Mouse (Mus musculus): ENCODE results near the gene Adgrf3.
A peak's percentile ranks its signal among the peaks of the same experiment; 100 is the strongest.

Adgrf3 gene

DNA sequence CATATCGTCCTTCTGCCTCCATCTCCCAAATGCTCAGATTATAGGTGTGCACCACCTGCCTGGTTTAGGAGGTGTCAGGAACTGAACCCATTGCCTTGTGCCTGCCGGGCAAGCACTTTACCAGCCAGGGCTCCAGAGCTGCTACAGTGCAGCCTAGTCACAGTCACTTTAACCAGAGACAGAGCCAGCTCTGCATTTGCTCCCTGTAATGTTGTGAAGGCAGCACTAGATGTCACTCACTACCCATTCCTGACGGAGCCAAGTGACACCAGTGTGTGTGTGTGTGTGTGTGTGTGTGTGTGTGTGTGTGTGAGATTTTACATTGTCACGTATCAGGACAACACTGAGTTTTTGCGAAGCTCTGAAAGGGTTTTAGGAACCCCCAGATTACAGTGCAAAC lies 4.0 kb downstream of the Adgrf3 start:
- DNase-seq (ENCODE audit: low read depth): peak; percentile 23

DNA sequence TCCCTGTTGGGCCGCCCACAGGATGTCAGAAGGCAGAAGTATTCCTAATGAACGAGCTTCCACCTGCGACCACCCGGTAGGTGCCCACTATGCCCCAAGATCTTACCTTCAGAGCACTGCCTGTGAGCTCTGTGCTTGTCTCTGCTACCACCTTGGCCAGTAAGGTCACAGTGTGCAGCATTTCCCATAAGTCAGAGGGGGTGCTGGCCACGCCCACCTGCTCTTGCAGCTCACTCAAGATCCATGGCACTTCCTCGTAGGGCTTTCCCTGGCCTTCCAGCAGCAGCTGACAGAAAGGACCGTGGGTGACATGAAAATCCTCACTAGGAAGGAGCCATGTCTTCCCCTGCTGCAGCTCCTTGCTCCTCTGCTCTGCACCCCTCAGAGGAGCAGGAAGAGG lies 7.3 kb downstream of the Adgrf3 start:
- DNase-seq (ENCODE audit: low read depth): no peak

DNA sequence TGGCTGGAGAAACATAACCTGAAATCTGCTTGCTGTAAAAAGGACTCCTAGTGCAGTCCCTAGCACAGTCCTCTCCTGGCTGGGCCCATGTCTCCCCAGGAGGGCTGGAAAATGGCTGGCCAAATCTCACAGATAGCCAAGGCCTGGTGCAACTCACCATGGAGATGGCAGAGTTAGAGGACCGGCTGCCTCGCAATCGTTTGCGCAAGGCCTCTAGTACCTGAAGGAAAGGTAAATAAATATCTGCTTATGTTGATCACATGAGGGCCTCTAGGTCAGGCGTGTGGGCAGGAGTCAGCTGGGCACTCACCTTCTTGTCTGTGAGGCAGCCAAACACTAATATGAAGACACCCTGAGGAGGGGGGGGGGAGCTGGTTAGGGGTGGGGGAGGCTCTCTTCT lies 10.2 kb downstream of the Adgrf3 start:
- DNase-seq (ENCODE audit: low read depth): no peak

DNA sequence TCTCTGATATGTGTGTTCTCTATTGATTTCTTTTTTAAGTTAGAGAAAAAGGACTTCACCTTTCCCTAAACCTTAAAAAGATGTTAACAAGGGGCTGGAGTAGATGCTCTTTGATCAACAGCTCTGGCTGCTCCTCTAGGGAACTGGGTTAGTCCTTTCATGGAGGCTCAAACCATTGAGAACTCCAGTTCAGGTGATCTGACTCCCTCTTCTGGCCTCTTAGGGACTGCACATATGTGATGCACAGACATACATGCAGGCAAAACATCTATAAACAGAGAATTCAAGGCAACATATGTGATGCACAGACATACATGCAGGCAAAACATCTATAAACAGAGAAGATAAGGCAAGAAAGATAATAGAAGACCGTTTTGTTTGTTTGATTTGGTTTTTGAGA lies 13.1 kb downstream of the Adgrf3 start:
- DNase-seq (ENCODE audit: low read depth): no peak

DNA sequence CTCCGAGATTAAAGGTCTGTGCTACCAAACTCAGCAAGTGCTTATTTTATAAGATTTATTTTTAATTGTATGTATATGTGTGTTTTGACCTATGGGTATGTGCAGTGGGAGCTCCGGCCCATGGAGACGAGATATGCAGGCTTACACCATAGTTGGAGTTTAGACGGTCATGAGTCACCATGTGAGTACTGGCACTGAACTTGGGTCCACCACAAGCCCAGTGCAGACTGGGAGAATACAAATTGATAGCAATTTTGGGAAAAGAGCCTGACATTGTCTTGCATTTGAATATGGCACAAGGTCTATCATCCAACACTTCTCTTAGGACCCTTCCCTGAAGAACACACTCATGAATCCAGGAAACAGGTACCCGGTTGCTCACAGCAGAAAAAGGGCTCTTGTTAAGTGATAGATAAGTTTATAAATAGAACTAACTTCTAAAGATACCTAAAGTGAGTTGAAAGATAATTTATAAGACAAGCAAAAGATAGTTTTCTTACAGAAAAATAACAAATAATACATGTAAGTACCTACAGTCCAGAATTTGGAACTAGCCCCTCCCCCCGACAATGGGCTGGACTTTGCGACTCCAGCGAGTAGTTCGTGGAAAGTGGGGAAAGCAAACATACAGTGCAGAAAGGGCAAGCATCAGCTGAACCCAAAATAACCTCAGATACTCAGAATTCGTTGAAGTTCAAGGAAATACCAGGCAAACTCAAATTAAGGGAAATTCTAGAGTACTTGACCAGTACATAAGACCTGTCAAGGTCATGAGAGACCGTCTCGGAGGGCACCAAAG lies 17.6 kb downstream of the Adgrf3 start:
- no peak for DNase-seq (ENCODE audit: low read depth)

DNA sequence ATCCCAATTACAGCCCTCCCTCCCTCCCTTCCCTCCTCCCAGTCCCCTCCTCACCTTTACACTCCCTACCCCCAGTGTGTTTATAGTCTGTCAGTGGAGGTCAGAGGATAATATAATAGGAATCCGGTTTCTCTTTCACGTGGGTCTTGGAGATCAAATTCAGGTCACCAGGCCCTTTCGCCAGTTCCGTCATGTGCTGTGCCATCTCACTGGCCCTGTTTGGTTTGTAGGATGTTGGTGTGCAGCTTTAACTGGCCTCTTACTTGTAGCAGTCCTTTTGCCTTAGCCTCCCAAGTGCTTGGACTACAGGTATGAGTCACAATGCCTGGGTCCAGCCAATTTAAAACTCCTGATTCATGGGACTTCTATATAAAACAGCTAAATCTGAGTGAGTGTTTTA lies 29.7 kb downstream of the Adgrf3 start:
- DNase-seq (ENCODE audit: low read depth): no peak

DNA sequence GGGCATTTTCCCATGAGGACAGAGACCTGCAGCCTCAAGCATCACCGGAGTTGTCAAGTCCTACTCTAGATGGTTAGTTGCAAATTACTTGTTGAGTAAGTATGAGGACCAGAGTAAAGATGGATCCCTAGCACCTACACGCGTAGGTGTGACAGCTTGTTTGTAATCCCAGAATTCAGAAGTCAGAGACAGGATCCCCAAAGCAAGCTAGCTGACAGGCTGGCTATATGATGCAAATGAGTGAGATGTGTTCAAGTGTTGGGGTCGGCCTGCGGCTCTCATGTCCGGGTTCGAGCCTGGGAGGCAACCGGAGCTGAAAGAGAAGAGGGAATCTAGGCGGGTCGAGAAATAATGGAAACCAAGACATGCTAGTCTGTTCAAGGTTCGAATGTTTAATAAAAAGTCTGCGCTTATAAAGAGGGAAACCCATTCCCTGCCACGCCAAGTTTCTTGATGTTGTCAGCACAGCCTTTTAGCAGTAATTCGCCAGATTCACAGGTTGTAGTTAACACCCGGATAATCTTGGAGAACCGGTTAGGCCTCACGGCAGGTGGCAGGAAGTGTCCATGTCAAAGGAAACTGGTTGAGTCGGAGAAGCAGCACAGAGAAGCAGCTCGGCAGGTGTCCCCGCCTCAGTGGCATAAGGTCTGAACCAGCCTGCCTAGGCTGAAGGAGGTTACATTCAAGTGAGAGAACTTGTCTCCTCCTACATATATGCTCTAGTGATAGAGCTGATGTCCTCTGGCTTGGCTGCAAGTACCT lies 32.4 kb downstream of the Adgrf3 start:
- no peak for DNase-seq (ENCODE audit: low read depth)

DNA sequence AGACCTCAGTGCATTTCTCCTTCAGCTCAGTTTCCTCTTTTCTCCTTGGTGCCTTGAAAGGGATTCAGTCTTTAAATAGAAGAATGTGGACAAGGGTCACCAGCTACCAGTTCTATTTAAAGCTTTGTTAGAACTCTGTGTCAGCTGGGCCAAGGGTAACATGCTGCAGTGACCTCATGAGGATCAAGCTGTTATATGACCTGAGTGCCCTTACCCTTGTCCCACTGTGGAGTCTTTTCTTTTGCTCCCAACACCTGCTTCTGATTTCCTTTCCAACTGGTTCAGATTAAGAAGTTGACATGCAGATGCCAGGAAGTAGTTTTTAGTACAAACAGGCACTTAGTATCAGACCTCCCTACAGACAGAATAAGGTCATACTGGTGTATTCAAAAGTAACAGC lies 33.4 kb downstream of the Adgrf3 start:
- DNase-seq (ENCODE audit: low read depth): no peak

DNA sequence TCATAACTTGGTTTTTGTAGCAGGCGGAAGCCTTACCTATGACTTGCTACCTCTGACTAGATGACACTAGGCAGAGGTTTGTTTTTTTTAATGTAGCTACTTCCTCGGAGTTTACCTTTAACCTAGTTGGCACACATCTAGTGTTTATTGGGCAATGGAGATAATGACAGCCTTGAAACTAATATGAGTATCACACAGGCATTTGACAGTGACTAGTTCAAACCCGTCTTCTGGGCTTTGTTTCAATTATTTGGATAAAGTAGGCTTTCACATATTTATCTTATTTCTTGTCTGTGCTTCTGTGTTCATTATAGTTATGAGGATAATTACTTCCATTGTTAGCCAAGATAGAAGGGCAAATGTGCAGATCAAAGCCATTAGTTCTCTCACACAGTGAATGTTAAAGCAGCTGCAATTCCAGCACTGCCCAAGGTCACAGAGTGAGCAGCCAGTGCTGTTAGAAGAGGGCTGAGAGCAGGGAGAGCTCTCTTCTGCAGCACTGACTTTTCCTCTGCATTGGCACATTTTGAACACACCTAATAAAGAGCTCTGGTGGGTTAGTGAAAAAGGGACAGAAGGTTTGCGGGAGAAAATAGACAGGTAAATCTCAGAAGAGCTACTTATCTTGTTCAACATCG lies 35.1 kb downstream of the Adgrf3 start:
- DNase-seq (ENCODE audit: low read depth): no peak

DNA sequence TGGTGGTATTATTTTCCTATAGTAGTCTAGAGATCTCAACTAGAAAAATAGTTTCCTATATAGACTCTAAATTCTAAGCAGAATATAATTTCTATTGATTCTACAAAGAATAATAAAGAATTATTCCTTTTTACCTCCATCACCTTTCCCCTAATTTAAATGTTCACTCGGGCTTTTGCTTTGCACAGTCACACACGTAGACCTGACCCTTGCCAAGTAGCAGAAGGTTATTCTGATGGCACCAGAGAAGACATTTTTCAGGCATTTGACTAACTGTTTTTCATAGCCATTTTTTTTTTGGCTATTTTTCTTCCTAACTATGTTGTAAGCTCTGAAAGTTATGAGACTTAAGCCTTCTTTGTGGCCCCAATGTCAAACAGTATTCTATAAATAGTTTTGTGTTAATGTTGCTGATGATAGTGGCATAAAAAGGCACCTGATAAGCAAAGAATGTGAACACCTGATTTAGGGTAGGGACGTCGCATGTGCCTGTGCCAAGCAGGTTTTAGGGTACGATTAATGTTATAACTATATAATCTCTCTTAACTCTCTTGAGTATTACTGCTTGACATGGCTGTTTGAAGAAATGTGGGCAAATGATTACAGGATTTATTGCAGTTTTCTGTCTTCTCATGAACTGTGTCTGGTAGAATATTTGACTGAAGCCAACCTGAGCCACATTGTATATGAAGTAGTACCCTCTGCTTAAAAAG lies 40.1 kb downstream of the Adgrf3 start:
- no peak for DNase-seq (ENCODE audit: low read depth)

DNA sequence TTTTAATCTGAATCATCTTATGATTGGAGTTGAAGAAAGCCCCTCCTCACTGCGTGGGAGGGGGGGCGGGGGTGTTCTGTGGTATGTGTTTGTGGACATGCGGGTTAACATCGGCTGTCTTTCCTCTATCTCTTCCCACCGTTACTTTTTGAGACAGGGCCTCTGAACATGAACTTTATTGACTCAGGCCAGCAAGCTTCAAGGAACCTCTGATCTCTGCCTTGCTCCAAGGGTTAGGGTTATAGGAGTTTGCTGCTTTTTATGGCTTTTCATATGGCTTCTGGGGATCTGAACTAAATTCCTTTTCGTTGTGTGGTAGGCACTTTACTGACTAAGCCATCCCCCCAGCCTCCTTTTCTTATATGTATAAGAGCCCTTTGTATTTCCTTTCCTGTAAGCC lies 43.2 kb downstream of the Adgrf3 start:
- DNase-seq (ENCODE audit: low read depth): no peak

DNA sequence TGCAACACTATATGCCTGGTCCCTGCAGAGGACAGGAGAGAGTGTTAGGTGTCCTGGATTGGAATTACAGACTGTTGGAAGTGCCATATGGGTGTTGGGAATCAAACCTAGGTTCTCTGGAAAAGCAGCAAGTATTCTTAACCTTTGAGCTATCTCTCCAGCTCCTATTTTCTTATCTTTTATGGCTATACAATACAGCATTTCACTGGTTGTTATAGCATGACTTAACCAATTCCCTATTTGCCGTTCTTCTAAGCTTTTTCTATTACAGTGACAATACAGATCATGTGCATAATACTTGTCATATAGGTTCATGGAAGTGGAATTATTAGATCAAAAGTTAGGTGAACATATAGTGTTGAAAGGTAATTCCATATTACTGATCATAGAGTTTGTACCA lies 43.7 kb downstream of the Adgrf3 start:
- no peak for DNase-seq (ENCODE audit: low read depth)

DNA sequence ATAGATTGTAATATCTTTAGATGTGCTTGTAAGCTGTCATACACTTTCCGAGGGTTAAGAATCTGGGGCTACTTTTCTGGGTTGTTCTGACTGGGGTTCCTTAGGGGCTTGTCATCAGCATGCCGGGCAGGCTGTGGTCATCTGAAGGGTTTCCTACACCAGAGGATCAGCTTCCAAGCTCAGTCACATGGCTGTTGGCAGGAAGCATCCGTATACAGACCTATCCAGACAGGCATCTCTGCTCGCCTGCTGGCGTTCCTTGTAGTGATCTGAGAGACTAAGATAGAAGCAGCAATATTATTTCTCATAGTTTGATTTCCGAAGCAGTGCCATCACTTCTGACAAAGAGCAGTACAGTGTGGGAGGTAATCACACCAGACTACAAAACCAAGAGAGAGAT lies 45.9 kb downstream of the Adgrf3 start:
- no peak for DNase-seq (ENCODE audit: low read depth)

DNA sequence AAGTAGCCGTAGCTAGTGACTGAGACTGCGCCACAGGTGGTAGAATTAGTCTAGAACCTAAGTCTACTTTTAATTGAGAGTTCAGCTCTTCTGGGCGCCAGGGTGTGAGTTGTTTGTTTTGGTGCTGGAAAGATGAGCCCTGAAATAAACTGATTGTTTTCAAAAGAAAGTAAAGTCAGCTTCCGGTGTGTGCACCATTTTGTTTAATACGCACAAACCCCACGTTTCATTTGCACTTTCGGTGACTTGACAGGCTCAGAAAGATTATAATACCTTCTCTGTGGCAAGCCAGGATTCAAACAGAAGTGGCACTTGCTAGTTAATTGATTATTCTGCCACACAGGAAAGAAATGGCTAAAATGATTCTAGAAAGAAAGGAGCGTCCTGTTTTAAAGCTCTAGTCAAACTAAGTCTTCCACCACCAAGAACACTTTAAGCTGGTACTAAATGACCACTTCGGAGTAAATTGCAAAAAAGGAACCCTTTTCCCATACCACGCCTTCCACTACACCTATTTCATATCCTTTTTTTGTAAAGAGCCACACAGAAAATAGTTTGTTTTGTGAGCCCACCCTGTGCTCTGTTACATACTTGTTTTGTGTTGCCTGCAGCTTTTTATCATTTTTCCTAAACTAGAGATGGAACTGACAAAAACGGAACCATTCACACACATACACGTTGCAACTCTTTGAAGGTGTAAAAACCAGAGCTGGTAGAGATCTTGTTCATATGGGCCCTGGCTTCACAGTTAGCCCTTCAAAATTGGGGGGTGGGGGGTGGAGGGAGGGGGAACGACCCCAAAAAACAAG lies 49.5 kb downstream of the Adgrf3 start:
- peak; percentile 66 for DNase-seq (ENCODE audit: low read depth)

DNA sequence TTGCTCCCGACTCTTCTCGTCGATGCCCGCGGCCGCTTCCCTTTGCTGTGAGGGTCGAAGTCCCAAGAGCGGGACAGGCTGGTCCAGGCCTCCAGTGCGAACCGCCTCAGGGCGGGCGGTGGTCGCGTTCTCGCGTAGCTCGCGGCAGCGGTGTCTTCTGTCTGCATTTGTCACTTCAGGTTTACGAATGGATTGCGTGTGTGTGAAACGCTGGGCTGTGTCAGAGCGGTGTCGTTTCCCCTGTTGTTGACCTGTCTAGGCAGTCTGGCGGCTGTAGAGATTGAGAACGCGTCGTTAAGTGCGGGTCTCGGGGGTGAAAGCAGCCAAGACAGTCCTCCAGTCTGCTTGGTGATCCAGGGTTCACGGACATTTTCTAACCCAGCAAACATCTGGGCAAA lies 50.1 kb downstream of the Adgrf3 start:
- DNase-seq (ENCODE audit: low read depth): no peak

DNA sequence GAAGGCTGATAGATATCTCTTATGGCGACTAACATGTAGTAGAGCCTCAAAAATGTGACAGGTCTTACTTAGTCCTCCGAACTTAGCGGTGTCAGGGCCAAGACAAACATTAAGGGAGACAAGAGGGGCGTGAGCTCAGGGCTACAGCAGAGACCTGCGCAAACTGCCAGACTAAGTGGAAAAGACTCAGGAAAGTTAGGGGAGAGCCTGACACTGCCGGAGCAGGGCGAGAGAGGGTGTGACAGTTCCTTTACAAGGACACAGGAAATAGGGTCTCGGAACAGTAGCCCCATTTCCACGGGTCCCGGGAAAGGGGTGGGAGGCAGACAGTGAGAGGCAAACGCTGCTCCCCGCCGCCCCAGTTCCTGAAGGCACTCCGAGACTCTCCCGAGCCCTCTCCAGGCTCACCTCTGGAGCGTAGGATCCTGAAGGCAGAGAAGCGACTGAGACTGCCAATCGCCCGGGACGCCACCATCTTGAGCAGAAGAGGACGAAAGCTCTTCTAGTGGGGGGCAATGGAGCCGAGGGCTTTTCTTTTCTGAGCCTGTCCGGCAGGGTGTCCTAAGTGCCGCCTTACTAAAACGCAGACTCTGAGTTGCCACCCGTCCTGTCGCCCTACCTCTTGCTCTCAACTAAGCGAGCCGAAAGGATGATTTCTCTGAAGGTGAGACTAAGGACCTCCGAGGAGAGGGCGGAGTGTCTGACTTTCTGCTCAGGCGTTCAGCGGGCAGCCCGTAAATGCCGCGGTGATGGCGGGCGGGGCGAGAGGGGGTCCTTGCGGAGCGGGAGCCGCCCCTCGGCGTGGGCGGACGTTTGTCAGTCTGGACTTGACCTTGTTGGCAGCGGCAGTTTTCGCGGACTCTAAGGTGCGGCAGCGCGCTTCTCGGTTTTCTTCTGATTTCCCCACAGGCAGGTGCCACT lies 50.8 kb downstream of the Adgrf3 start, which contains the start of the genes Hadha and Hadhb:
Gene Hadha (minus strand): TSS at position 689 of the 921 bp plus-strand sequence.
Gene Hadhb (plus strand): TSS at position 775 of the 921 bp plus-strand sequence.
- DNase-seq (ENCODE audit: low read depth): peak; percentile 95

DNA sequence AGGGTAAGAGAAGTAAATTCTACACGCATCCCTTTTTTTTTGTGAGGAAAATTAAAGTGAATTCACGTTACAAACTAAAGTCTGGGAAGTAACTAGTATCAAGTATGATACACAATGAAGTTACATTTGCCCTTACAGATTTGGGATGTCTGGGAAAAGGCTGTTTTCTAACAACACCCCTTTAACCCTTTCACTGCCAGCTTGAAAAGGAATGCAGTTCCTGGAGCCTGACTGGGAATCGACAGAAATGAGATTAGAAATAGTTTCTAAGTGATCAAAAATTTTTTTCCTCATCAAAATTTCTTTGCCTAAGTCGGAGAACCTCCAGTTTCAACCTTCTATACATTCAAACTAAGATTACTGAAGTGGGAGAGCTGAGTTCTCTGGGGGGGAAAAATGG lies 51.5 kb downstream of the Adgrf3 start:
- DNase-seq (ENCODE audit: low read depth): no peak

DNA sequence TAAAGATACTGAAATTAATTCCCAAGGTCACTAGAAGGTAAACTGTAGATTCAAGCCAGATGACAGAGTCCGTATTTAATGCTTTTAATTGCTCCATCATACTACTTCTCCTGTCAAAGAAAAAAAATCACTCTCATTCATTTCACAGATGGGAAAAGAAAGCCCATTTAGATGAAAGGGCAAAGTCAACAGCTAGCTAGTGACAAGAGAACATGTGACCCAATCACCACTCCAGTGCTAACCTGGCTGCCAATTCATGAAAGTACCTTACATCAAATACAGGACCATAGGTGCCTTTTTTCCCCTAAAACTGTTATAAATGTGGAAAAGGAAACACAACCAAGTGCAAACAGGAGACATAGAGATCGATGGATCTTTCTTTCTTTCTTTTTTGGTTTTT lies 52.3 kb downstream of the Adgrf3 start:
- no peak for DNase-seq (ENCODE audit: low read depth)

DNA sequence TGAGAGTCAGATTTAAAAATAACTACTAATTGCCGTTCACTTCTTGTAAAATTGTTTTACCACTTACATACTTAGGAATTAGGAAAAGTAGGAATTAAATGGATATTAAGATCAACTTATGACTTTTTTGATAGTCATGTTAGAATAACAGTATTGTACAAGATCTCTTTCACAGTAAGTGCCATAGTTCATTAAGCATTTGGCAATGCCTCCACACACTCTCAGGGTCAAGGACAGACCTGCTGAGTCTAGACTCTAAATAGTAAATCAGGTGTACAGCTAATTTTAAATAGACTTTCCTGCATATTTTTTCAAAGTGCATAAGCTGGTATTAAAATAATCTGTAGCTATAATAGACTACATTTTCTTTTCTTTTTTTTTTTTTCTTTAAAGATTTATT lies 53.1 kb downstream of the Adgrf3 start:
- no peak for DNase-seq (ENCODE audit: low read depth)

DNA sequence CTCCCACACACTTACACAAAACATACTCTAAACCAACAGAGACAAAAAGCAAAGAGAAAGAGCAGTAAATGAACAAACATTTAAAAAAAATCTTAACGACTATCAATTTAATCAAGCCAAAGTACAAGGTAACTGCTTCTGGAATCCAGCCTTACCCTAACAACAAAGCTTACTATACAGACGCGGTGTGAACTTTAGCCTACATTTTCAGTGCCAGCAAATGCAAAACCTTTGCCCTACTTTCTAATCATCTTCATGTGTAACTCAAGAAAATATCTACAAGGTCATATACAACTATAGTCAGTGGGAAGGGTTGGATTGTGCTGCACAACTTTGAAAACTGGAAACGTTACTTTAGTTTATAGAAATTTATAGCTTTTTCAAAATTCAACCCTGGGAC lies 53.5 kb downstream of the Adgrf3 start:
- DNase-seq (ENCODE audit: low read depth): no peak
